Mouse (Mus musculus): ENCODE results near the gene Fndc11. TPM values are rescaled to one million over a fixed set of nuclear protein-coding genes. Genes with fewer than 3 reads are reported as not detected.

Gene Fndc11
- polyA plus RNA-seq, 1 experiment: 2.4 TPM

- Histone ChIP-seq H3K4me1 (ENCODE audit: control insufficient read depth, insufficient read depth, low read length) (peaks cover 17% of the 10 kb centered on the region), H3K4me3 (replicated peaks; ENCODE audit: extremely low read depth, low read depth, low read length) (no peak overlapping the region)
- TF ChIP-seq CTCF (IDR thresholded peaks at IDR 0.05; ENCODE audit: insufficient read depth, low read length) (peak; percentile 64), POLR2A (IDR thresholded peaks at IDR 0.05; ENCODE audit: borderline replicate concordance, extremely low read depth, low read depth, low read length) (no peak)
- DNase-seq: no peak
- WGBS: 76% methylated on average over 23 of the region's 23 CpGs
Measured at GRCm38 (mm10) chr2:181235681-181236566, 16.1 kb downstream of the Fndc11 start.

- 87% methylated on average over 17 of the region's 17 CpGs for WGBS
- peaks cover 17% of the 10 kb centered on the region for H3K4me1 ChIP-seq (ENCODE audit: control insufficient read depth, insufficient read depth, low read length)
- H3K4me3 ChIP-seq (replicated peaks; ENCODE audit: extremely low read depth, low read depth, low read length): no peak overlapping the region
- no peak for TF ChIP-seq CTCF (IDR thresholded peaks at IDR 0.05; ENCODE audit: insufficient read depth, low read length)
- TF ChIP-seq POLR2A (IDR thresholded peaks at IDR 0.05; ENCODE audit: borderline replicate concordance, extremely low read depth, low read depth, low read length): peak; percentile 7; the same call in 1 of the 2 replicates
- DNase-seq: no peak
Measured at GRCm38 (mm10) chr2:181237251-181238014, 17.6 kb downstream of the Fndc11 start.

- no peak for DNase-seq
- WGBS: 61% methylated on average over 10 of the region's 10 CpGs
Measured at GRCm38 (mm10) chr2:181238091-181238610, 18.3 kb downstream of the Fndc11 start.

GRCm38 (mm10) chr2:181238861-181239260, 19.0 kb downstream of the Fndc11 start:
- DNase-seq: no peak
- 45% methylated on average over 2 of the region's 2 CpGs for WGBS
- TF ChIP-seq CTCF (IDR thresholded peaks at IDR 0.05; ENCODE audit: insufficient read depth, low read length) (no peak), POLR2A (IDR thresholded peaks at IDR 0.05; ENCODE audit: borderline replicate concordance, extremely low read depth, low read depth, low read length) (no peak)
- no peak overlapping the region for H3K4me3 ChIP-seq (replicated peaks; ENCODE audit: extremely low read depth, low read depth, low read length)
- H3K4me1 ChIP-seq (ENCODE audit: control insufficient read depth, insufficient read depth, low read length): peaks cover 19% of the 10 kb centered on the region

More at GRCm38 (mm10) chr2:181238091-181238610, 18.3 kb downstream of the Fndc11 start:
- TF ChIP-seq POLR2A (IDR thresholded peaks at IDR 0.05; ENCODE audit: borderline replicate concordance, extremely low read depth, low read depth, low read length): no peak
- TF ChIP-seq CTCF (IDR thresholded peaks at IDR 0.05; ENCODE audit: insufficient read depth, low read length): no peak
- Histone ChIP-seq H3K4me1 (ENCODE audit: control insufficient read depth, insufficient read depth, low read length) (peaks cover 17% of the 10 kb centered on the region), H3K4me3 (replicated peaks; ENCODE audit: extremely low read depth, low read depth, low read length) (no peak overlapping the region)

- Histone ChIP-seq H3K4me1 (ENCODE audit: control insufficient read depth, insufficient read depth, low read length) (peaks cover 21% of the 10 kb centered on the region), H3K4me3 (replicated peaks; ENCODE audit: extremely low read depth, low read depth, low read length) (peak overlapping the region; percentile 26)
- no peak for TF ChIP-seq CTCF (IDR thresholded peaks at IDR 0.05; ENCODE audit: insufficient read depth, low read length)
- TF ChIP-seq POLR2A (IDR thresholded peaks at IDR 0.05; ENCODE audit: borderline replicate concordance, extremely low read depth, low read depth, low read length): no peak
- 81% methylated on average over 9 of the region's 9 CpGs for WGBS
- no peak for DNase-seq
Measured at GRCm38 (mm10) chr2:181239261-181239660, 19.4 kb downstream of the Fndc11 start.

GRCm38 (mm10) chr2:181240806-181241440, 21.1 kb downstream of the Fndc11 start:
- TF ChIP-seq CTCF (IDR thresholded peaks at IDR 0.05; ENCODE audit: insufficient read depth, low read length) (no peak), POLR2A (IDR thresholded peaks at IDR 0.05; ENCODE audit: borderline replicate concordance, extremely low read depth, low read depth, low read length) (no peak)
- peak overlapping the region; percentile 76 for H3K4me3 ChIP-seq (replicated peaks; ENCODE audit: extremely low read depth, low read depth, low read length)
- peaks cover 21% of the 10 kb centered on the region for H3K4me1 ChIP-seq (ENCODE audit: control insufficient read depth, insufficient read depth, low read length)
- 85% methylated on average over 13 of the region's 13 CpGs for WGBS
- no peak for DNase-seq

- peaks cover 21% of the 10 kb centered on the region for H3K4me1 ChIP-seq (ENCODE audit: control insufficient read depth, insufficient read depth, low read length)
- peak; percentile 72 for DNase-seq
- peak within 1 kb of the TSS; percentile 76 for H3K4me3 ChIP-seq (replicated peaks; ENCODE audit: extremely low read depth, low read depth, low read length)
- TF ChIP-seq CTCF (IDR thresholded peaks at IDR 0.05; ENCODE audit: insufficient read depth, low read length) (no peak), POLR2A (IDR thresholded peaks at IDR 0.05; ENCODE audit: borderline replicate concordance, extremely low read depth, low read depth, low read length) (peak; percentile 93)
- WGBS: 5% methylated on average over 16 of the region's 16 CpGs
Measured at GRCm38 (mm10) chr2:181241602-181242313, 21.9 kb downstream of the Fndc11 start, which contains the start of gene Helz2. Gene Helz2, minus strand, starts transcription at chr2:181242027.

GRCm38 (mm10) chr2:181242314-181242665, 22.5 kb downstream of the Fndc11 start:
- no peak overlapping the region for H3K4me3 ChIP-seq (replicated peaks; ENCODE audit: extremely low read depth, low read depth, low read length)
- DNase-seq: no peak
- TF ChIP-seq POLR2A (IDR thresholded peaks at IDR 0.05; ENCODE audit: borderline replicate concordance, extremely low read depth, low read depth, low read length): no peak
- TF ChIP-seq CTCF (IDR thresholded peaks at IDR 0.05; ENCODE audit: insufficient read depth, low read length): no peak
- H3K4me1 ChIP-seq (ENCODE audit: control insufficient read depth, insufficient read depth, low read length): peaks cover 21% of the 10 kb centered on the region
- WGBS: 46% methylated on average over 3 of the region's 3 CpGs

All from lung, adult 2 months (tissue).